Mouse (Mus musculus) 3134 (cell line): ENCODE measurements around the gene Pard3b.

ENCODE experiments used
- DNase-seq: peaks from one replicate; pipeline ENCODE4 v3.0.0-alpha.2; 2011; ENCODE audit warnings: low spot score; ENCODE audit not compliant: insufficient read length; ENCODE audit errors: extremely low read depth

The Pard3b gene

DNA sequence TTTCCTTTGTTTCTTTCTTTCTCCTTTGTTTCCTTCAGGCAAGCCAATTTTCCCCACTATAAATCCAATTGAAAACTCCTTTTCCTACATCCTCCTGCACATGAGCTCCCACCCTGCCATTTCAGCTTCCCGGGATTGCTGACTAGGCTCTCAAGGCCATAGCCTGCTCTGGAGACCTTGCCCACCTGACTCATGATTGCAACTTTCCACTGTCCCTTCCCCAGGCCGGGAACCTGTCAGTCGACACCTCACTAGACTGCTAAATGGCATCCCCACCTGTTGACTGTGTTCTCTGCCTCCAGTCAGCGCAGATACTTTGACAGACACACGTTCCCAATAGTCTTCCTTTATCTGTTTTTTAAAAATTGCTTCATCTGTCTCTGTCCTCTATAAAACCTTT lies 795.3 kb downstream of the Pard3b start:
- DNase-seq, result no peak

DNA sequence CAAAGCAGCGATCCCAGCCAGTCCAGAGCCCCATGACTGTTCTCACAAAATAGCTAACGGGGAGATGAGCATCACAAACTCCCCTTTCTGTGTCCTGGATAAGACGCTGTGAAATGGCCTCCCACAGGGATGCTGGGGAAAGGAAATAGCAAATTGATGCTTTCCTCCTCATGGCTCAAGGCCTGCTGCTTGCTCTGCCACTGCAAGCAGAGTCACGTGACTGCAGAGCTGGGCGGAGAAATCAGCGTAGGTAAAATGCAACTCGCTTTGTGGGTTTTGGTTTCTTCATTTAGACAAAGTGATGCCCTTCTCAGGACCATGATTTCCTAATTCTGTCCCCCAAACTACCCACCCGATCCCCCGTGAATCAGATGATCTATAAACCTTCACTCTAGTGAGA lies 797.2 kb downstream of the Pard3b start:
- no peak for DNase-seq

DNA sequence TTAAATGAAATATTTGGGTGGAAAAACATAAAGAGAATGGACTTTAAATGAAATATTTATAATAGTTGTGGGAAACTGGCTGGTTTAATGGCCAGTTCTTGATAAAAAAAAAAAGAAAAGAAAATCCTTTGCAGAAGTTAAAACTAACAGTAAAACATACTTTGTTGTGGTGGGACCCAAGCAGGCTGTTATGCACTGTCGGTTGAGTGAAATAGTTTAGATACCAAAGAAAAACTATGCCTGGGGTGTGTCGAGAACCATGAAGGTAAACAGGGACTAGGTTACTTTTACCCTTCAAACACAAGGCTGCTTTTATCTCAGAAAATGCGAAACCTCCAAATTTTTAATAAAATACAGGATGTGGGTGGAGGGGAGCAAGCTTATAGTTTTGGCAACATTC lies 797.7 kb downstream of the Pard3b start:
- no peak for DNase-seq

DNA sequence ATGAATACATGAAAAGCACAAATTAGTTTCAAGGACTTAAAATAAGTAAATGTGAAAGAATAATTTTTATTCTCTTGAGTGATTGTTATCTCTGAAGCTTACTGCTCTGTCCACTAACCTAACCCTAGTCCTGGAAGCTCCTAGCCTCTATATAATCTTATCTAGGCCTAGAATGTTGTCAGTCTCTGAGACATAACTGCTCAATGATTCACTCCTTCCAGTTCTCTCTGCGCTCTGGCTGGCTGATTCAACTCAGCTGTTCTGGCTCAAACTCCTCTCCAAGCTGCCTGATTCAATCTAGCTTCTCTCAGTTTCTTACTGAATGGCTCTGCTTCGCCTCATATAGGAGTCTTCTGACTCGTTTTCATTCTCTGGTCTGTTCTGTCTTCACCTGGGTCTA lies 798.9 kb downstream of the Pard3b start:
- DNase-seq, result no peak

DNA sequence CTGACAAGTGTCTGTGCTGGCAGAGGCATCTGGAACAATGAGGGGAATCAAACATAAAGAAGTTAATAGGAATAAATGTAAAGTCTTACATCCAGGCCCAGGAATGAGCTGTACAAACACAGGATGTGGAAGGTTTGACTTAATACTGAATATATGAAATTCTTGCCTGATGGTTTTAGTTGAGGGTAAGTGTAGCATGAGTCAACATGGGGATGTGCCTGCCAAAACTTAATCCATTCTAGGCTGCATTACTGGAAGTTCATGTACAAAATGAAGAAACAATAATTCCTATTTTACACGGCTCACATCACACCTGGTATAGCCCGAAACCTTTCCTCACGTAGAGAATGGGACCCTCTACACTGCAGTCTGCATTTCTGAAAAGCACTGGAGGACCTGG lies 805.8 kb downstream of the Pard3b start:
- DNase-seq, result no peak

DNA sequence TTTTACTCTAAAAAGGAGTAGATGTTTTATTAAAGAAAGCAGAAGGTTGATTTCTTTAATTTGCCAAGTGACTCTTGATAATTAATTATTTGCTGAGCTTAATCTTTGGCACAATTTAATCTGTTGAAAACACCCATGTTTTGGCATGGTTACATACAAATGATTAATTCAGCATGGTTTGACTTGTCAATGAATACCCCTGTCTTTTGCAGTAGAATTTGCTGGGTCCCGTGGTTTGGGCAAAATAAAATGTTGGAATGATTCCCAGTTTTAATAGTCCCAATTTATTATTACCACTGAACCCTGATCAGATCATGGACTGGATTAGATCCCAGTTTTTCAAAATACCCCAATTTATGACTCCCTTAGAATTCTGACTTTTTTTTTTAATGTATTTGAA lies 808.2 kb downstream of the Pard3b start:
- no peak for DNase-seq

DNA sequence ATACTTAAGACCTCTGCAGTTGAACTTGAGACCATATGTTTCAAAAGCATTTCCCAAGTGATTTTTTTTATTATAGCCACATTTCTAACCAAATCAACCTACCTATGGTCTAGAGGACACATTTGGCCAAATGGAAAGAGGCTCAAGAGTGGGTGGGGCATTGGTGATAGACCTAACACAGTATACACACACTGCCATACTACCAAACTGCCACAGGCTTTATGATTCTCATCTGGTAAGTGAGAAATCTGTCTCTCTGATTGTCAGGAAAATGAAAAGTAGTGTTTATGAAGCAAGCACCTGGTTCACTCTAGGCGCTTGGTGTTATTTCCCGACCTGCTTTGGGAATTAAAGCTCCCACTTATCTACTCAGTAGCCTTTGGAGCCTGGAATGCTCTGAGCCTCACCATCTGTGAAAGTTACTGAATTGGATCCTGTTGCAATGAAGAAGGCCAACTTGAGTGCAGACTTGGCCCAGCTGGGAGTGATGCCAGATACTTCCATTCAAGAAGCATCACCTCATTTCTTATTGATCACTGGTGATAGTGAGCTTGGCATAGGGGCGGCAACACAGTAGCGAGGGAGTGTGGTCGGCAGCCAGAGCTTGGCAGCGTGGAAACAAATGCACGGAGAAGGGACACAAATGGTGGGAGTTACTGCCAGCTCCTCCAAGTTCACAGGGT lies 810.7 kb downstream of the Pard3b start:
- no peak for DNase-seq

DNA sequence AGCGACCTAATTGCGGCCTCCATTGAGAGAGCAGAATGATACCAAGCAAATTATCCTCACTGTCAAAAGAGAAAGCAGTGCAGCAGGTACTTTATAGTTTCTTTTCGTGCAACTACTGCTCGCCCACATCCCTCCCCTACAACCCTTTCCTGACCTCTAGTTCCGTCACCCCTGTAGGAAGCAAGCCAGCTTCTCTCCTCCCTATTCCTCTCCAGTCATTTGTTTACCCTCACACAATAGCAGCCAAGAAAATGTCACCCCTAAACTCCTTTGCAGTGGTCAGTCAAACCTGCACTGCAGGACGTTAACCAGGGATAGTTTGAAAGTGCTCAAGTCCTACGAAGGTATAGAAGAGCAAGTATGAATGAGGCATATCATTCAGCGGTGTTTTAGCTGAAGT lies 826.9 kb downstream of the Pard3b start:
- no peak for DNase-seq

DNA sequence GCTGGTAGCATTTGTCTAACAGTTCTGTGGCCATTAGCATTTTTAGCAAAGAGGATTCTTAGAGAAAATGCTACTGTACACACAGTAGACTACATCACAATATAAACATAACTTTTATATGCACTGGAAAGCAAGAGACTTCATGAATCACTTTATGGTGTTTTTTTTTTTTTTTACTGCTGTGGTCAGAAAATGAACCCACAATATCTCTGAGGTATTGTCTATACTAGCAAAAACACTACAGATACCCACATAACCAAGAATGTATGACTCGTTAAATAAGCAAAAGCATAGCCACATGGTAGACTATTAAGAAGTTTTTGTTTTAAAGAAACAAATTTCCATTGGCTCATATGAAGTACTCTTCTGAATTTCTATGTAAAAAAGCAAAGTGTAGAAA lies 827.9 kb downstream of the Pard3b start:
- peak; percentile 39 for DNase-seq

DNA sequence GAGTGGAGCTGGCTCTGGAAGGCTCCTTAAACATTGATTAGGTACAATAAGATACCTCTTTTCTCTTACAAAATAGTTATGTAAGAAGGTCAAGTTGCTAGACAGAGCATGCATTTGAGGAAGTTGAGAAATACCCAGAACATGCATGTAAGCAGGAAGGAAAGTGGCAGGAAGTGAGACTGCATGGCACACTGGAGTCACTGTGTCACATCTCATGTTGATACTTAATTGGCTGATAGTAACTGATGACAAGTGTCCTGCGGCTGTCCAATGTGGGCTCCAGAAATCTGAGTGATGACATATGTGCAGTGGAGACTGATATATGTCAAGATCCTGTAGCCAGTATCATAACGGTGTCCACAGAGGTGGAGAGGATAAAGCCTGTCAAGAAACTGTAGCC lies 844.4 kb downstream of the Pard3b start:
- DNase-seq, result no peak

DNA sequence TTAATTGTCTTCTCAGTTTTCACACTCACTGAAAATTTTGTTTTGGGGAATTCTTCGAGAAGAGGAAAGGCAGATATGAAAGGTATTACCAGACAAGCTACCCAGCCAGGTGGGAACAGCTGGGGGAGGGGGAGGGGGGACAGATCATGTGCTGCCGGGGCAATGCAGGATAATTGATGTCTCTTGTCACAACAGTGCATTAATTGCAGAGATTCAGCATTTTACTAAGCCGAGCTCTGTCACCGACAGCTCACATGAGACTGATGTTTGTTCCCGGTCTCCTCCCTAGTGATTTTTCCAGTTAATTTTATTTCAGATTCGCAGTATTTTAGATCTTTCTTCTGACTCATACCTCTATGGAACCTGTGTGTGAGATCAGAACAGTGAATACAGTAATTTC lies 850.2 kb downstream of the Pard3b start:
- no peak for DNase-seq

DNA sequence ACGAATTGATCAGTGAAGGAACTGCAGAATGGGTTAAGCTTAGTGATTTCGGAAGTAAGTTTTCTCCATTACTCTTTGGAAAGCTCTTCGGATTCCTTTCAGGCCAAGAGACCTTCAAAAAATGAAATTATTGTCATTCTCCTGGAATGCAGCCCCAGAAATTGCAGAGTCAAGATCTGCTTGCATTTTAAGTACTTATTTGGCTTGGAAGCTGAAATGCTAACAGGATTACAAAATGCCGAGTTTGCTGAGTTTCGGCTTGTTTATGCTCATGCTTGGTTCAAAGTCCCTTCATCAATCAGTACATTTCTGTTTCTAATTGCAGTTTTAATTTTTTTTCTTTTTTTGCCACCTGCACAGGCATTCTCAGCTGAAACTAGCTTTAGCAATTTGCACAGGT lies 860.5 kb downstream of the Pard3b start:
- no peak for DNase-seq

DNA sequence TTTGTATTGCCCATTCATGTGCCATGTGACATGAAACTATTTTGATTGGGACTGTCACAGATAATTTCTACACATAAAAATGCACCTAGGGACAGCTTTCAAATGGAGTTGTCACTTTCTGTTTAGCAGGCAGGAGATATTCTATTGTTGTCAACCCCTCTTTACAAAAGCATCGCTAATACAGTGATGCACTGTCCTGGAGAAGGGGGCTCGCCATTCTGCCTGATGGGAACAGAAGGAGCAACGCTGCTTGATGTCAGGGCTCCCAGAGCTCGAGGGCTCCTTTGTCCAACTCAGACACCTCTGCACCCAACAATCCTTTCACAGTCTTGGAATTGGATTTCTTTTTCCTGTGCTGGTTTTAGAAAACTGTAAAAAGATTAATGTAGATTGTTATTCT lies 871.9 kb downstream of the Pard3b start:
- DNase-seq, result no peak

DNA sequence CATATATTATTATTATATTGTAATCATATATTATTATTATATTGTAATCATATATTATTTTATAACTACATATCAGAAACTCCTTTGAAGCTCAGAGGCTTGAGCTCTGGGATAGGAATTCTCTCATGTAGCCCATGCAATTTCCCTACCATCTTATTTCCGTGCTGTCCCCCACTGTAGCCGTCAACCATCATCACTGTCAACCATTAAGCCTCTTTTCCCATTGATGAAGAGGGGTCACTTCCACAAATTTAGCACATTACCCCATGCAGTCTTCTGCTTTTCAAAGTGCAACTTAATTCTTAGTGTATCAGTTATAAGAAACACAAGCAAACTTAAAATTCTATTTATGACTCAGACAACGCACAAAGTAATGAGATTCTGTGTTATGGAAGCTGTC lies 873.1 kb downstream of the Pard3b start:
- no peak for DNase-seq

DNA sequence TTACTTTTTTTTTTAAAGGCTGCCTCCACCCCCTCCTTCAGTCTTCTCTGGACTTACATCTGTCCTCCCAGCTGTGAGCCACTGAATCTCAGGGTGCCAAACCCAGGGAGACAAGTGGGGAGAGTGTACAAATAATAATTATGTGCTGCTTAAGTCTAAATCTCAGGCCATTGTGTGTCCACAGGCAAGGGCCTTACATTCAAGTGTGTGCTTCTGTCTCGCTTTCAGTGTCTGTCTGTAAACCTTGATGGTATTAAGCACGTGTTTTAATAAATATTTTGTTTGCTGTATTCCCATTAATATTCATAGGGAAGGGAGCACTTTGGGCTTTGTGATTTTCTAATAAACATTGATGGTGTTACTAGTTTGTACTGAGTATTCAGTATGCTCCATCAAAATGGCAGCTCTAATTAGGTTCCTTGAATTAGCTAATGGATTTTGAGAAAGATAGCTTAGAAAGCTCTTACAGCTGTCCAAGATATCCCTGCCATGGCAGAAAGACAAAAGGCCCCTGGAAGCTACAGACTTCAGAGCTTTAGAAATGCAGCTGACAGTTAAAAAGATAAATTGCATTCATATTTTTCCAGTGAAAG lies 880.1 kb downstream of the Pard3b start:
- DNase-seq, result no peak

DNA sequence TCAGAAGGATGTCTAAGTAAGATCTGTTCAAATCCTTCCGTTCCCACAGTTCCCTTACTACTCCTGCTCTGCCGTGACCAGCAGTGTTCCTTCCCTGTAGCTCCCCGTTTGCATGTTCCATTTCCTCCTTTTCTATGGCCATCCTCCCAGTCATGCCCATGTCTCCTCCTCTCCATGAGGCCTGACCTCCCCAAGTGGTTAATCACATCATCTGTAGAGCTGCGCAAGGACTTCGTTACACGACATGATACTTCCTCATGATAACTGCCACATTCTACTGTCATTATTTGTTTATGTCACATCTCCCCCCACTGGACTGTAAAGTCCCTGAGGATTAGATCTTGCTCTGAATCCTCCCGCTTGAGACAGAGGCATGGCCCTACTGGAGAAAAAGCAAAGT lies 882.7 kb downstream of the Pard3b start:
- no peak for DNase-seq

DNA sequence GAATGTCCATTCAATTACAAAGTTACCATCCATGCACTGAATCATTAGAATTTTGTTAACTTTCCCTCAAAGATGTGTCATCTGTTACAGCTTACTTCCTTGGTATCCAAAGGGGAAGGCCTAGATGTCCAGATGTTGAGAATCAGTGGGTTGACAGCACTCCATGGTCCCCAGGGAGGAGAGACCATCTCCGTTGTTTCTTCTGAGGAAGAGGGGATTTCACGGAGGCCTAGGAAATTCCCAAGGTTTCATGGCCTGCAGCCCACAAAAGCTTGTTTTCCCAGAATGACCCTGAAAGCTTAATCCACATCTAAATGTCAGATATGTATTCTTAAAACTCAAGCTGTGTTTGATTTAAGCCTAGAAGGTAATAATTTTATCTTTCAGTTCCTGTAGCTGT lies 884.1 kb downstream of the Pard3b start:
- no peak for DNase-seq

DNA sequence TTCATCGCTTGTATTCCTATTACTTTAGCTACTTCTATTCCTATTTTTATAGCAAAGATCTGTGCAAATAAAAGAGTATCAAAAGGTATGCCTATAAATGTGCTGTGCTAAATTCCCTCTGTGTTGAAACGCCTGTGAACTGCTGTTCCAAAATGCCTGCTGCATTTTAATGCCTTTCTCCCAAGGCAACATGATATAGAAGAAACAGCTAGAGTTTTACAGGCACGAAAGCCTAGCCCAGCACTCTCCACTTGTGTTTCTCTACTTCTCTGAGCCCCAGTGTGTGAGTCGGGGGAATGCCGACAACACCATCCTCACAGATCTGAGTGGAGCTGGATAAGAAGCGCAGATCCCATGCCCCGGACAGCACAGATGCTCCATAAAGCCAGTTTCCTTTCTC lies 889.2 kb downstream of the Pard3b start:
- DNase-seq, result no peak

DNA sequence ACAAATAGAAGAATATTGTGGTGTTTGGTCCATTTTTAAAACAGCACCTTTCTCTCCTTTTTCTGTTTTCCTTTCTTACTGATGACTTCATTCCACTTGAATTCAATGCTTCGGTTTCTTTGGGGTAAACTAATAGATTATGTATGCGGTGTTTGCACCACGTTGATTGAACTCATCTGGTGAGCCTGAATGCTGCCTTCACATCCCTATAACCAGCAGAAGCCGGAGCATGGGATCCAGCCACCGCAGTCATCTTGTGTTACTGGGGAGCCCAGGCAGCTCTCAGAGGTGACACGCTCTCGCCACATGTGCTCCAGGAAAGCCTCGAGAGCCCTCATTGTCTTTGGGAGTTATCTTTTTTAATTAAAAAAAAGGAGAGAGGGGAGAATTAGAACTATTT lies 891.3 kb downstream of the Pard3b start:
- DNase-seq, result no peak

DNA sequence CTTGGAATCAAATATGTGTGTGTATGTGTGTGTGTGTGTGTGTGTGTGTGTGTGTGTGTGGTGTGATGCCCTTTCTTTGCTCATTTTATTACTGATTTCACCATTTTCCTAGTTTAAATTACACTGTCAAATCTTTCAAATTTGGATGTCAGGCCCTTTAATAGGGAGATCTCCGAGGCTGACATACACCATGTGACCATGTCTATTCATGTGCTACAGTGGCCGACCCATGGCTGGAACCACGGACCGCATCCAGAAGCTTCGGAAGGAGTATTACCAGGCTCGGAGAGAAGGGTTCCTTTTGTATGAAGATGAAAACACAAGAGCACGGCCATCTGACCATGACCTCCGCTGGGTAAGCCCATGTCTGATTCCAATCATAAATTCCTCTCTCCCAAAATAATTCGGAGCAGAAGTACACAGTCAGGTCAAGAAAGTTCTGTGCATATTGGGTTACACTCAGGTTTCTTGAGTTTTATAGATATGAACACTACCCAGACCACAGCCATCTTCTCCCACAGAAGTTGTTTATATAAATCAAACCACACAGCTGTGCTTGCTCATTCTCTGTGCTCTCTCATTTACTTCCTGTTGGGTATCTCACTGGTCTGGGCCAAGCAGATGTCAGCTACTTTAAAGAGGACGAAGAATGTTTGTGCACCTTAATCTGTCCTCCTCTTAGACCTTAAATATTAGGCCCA lies 894.0 kb downstream of the Pard3b start:
- DNase-seq, result no peak

DNA sequence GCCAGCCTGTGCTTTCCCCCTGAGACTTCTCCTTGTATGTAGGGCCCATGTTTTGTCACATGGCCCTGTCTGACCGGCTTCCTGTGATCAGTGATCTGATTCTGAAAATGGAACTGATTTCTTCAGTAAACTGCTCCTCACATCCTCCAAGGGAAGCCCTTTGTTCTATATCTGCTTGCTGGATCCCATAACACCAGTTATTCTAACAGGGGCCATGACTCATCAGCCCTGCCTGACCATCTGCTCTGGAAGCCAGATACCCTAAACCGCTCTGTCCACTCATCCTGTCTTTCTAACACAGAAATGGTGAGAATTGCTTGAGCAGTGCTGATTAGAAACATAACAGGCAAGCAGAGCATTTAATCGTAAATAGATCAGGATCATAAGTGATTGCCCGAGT lies 910.3 kb downstream of the Pard3b start:
- peak; percentile 48 for DNase-seq

DNA sequence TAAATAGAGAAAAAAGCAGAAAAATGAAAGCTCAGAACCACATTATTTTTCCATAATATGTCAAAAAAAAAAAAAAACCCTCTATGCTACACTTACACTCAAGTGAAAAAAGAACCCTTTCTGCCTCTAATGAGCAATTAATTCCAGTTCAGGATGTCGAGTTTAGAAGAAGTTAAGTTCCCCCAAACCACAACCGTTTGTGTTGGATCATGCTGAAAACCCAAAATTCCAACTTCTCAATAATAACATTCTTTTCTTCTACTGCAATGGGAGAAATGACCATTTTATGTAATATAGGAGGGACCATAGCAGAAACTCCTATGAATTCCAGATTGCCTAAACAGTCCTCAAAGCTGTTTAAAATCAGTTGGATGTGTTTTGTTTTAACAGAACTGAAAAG lies 911.9 kb downstream of the Pard3b start:
- DNase-seq, result peak; percentile 28
